ENCODE assay signal across 8 mouse cellular contexts in the genomic region with DNA sequence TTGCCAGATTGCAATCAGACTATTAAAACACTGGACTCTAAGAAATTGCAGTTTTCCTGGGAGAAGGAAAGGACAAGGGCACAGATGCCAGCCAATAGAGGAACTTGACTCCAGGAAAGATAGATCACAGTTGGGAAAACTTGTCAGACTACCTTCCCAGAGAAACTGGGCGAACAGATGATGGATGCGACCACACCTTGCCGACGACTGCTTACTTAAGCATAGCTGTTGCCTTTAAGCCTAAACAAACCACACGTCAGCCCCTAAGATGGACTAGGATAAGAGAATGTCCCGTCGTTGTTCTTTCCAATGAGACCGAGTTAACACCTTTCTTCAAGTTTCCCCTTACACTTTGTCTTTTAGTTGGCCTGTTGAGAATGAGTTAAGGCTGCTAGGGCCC. TPM values are rescaled to one million over a fixed set of nuclear protein-coding genes. Genes with fewer than 3 reads are reported as not detected.
DNase-seq lines count a peak whose midpoint lies in the region; ATAC-seq and TF ChIP-seq lines count a peak whose summit lies in the region.

No protein-coding gene starts in this region.

- peak overlapping the region; percentile 85 for H3K9ac ChIP-seq in kidney, embryonic 14.5 days (ENCODE audit: low read depth, low read length)

- 54% methylated on average over 8 of the region's 8 CpGs for WGBS in kidney, embryonic 14.5 days
- WGBS in bone marrow, adult 2 months = 69% methylated on average over 8 of the region's 8 CpGs
- 62% methylated on average over 8 of the region's 8 CpGs for WGBS in hindbrain, embryonic 10.5 days
- WGBS in midbrain, embryonic 10.5 days = 60% methylated on average over 8 of the region's 8 CpGs

- peak overlapping the region; percentile 90 for H3K4me3 ChIP-seq in kidney, embryonic 14.5 days (ENCODE audit: low read length)
- peak overlapping the region; percentile 87 for H3K4me3 ChIP-seq in bone marrow, adult 2 months (replicated peaks; ENCODE audit: control insufficient read depth, low read depth, low read length)
- peak overlapping the region; percentile 94 for H3K4me3 ChIP-seq in hindbrain, embryonic 10.5 days
- H3K4me3 ChIP-seq in midbrain, embryonic 10.5 days = peak overlapping the region; percentile 98

- peaks cover 15% of the 10 kb centered on the region for H3K4me1 ChIP-seq in kidney, embryonic 14.5 days (ENCODE audit: control insufficient read depth, insufficient read depth, low read length)
- peaks cover 7% of the 10 kb centered on the region; the same call in 1 of the 2 replicates for H3K4me1 ChIP-seq in bone marrow, adult 2 months (ENCODE audit: control insufficient read depth, insufficient read depth, low read length)
- H3K4me1 ChIP-seq in hindbrain, embryonic 10.5 days (replicated peaks) = peaks cover 25% of the 10 kb centered on the region
- peaks cover 26% of the 10 kb centered on the region for H3K4me1 ChIP-seq in midbrain, embryonic 10.5 days

- peak overlapping the region; percentile 57 for H3K27ac ChIP-seq in kidney, embryonic 14.5 days (ENCODE audit: low read depth, low read length)
- peak overlapping the region; percentile 98 for H3K27ac ChIP-seq in bone marrow, adult 2 months (ENCODE audit: control insufficient read depth, insufficient read depth, low read depth, low read length, poor library complexity)
- peak overlapping the region; percentile 93 for H3K27ac ChIP-seq in hindbrain, embryonic 10.5 days
- H3K27ac ChIP-seq in midbrain, embryonic 10.5 days (replicated peaks) = peak overlapping the region; percentile 88

- peaks cover 21% of the 10 kb centered on the region for H3K36me3 ChIP-seq in kidney, embryonic 14.5 days (ENCODE audit: control insufficient read depth, insufficient read depth, low read length)
- H3K36me3 ChIP-seq in hindbrain, embryonic 10.5 days = peaks cover 29% of the 10 kb centered on the region
- peaks cover 30% of the 10 kb centered on the region for H3K36me3 ChIP-seq in midbrain, embryonic 10.5 days

- DNase-seq in kidney, adult 9 months = no peak
- DNase-seq in hindbrain, embryonic 10.5 days (ENCODE audit: low spot score) = no peak
- no peak for DNase-seq in midbrain, embryonic 10.5 days (ENCODE audit: low spot score)
- DNase-seq in left cerebral cortex, adult 11 months (ENCODE audit: low spot score) = no peak
- DNase-seq in layer of hippocampus, adult 18-20 months (ENCODE audit: low spot score in 2 of 2) = no peak
- no peak for DNase-seq in left cerebral cortex, adult 9 months (ENCODE audit: low spot score in 2 of 2)

- peak overlapping the region; percentile 65 for H3K4me2 ChIP-seq in kidney, embryonic 14.5 days (replicated peaks; ENCODE audit: low read depth, low read length)

- TF ChIP-seq POLR2A in bone marrow, adult 2 months (IDR thresholded peaks at IDR 0.05; ENCODE audit: borderline replicate concordance, control insufficient read depth, low read depth, low read length) = no peak

- H3K27me3 ChIP-seq in kidney, embryonic 14.5 days (ENCODE audit: control insufficient read depth, insufficient read depth, low read length) = no peaks in the 10 kb centered on the region
- no peaks in the 10 kb centered on the region for H3K27me3 ChIP-seq in hindbrain, embryonic 10.5 days (ENCODE audit: insufficient read depth, poor library complexity, severe bottlenecking)
- no peaks in the 10 kb centered on the region for H3K27me3 ChIP-seq in midbrain, embryonic 10.5 days (ENCODE audit: low read depth, poor library complexity, severe bottlenecking)

- TF ChIP-seq CTCF in bone marrow, adult 2 months (IDR thresholded peaks at IDR 0.05; ENCODE audit: control insufficient read depth, insufficient read depth, low read length) = no peak

- ATAC-seq in kidney, embryonic 14.5 days (ENCODE audit: low FRiP score, low TSS enrichment) = no peak

- no peaks in the 10 kb centered on the region for H3K9me3 ChIP-seq in kidney, embryonic 14.5 days (ENCODE audit: control insufficient read depth, low read length)
- no peaks in the 10 kb centered on the region for H3K9me3 ChIP-seq in hindbrain, embryonic 10.5 days
- no peaks in the 10 kb centered on the region for H3K9me3 ChIP-seq in midbrain, embryonic 10.5 days (replicated peaks)

RNA-seq across cellular contexts. Expression of gene Dcaf12, which starts 0.5 kb away (rescaled TPM):
- polyA plus RNA-seq in kidney, embryonic 14.5 days (2014; fragmentation: Nextera tagmentation; extraction: Ambion mirVana) = 36.6 and 53.0 TPM in 2 replicates
- 76.7 and 82.1 TPM in 2 replicates for polyA plus RNA-seq in bone marrow, adult 2 months (2011; ENCODE audit: insufficient read depth, insufficient read length, low replicate concordance, missing spikeins)
- 57.8 and 64.0 TPM in 2 replicates for polyA plus RNA-seq in hindbrain, embryonic 10.5 days (2016; fragmentation: Nextera tagmentation; extraction: Ambion mirVana)
- 61.7 and 67.4 TPM in 2 replicates for polyA plus RNA-seq in midbrain, embryonic 10.5 days (2016; fragmentation: Nextera tagmentation; extraction: Ambion mirVana)
- 10 to 100 TPM; 41.2 to 43.2 TPM for total RNA-seq in layer of hippocampus, adult 18-20 months (2021)

RNA-seq across cellular contexts. Expression of gene Ubap1, which starts 33.6 kb away (rescaled TPM):
- polyA plus RNA-seq in kidney, embryonic 14.5 days (2014; fragmentation: Nextera tagmentation; extraction: Ambion mirVana) = 39.7 and 59.5 TPM in 2 replicates
- 37.4 and 67.8 TPM in 2 replicates for polyA plus RNA-seq in bone marrow, adult 2 months (2011; ENCODE audit: insufficient read depth, insufficient read length, low replicate concordance, missing spikeins)
- polyA plus RNA-seq in hindbrain, embryonic 10.5 days (2016; fragmentation: Nextera tagmentation; extraction: Ambion mirVana) = 73.4 and 73.8 TPM in 2 replicates
- polyA plus RNA-seq in midbrain, embryonic 10.5 days (2016; fragmentation: Nextera tagmentation; extraction: Ambion mirVana) = 81.8 and 85.7 TPM in 2 replicates
- 10 to 100 TPM; 53.7 to 54.0 TPM for total RNA-seq in layer of hippocampus, adult 18-20 months (2021)

RNA-seq across cellular contexts. Expression of gene Ubap2, which starts 40.2 kb away (rescaled TPM):
- 37.2 and 65.5 TPM in 2 replicates for polyA plus RNA-seq in kidney, embryonic 14.5 days (2014; fragmentation: Nextera tagmentation; extraction: Ambion mirVana)
- 30.9 and 64.5 TPM in 2 replicates for polyA plus RNA-seq in bone marrow, adult 2 months (2011; ENCODE audit: insufficient read depth, insufficient read length, low replicate concordance, missing spikeins)
- polyA plus RNA-seq in hindbrain, embryonic 10.5 days (2016; fragmentation: Nextera tagmentation; extraction: Ambion mirVana) = 85.8 and 89.3 TPM in 2 replicates
- 77.0 and 86.5 TPM in 2 replicates for polyA plus RNA-seq in midbrain, embryonic 10.5 days (2016; fragmentation: Nextera tagmentation; extraction: Ambion mirVana)
- 10 to 100 TPM; 37.7 to 39.6 TPM for total RNA-seq in layer of hippocampus, adult 18-20 months (2021)
